Mouse (Mus musculus) yolk sac, embryonic 10.5 days (tissue): ENCODE measurements around the gene Gm21936.
"Not testable (repeated sequence)": the region's sequence is repeated elsewhere in the genome, so short reads cannot be mapped to it uniquely, and the experiment has no call there.

Experiments used
- DNase-seq: peaks from one replicate; pipeline ENCODE4 v3.0.0-alpha.2; 2017; ENCODE audit warnings: low spot score

The Gm21936 gene

GRCm38 (mm10) chr12:87795212-87795611, at the start of gene Gm21936:
TSS of gene Gm21936 (plus strand) at chr12:87795512.
- not testable (repeated sequence) for DNase-seq

GRCm38 (mm10) chr12:87775655-87776054, 19.7 kb upstream of the Gm21936 start, which contains the start of gene Gm21319:
TSS of gene Gm21319 (minus strand) at chr12:87775755.
- not testable (repeated sequence) for DNase-seq

GRCm38 (mm10) chr12:87797971-87798370, 2.7 kb downstream of the Gm21936 start:
- DNase-seq, result not testable (repeated sequence)

GRCm38 (mm10) chr12:87816277-87816676, 21.0 kb downstream of the Gm21936 start, which contains the start of gene BB287469:
TSS of gene BB287469 (plus strand) at chr12:87816577.
- not testable (repeated sequence) for DNase-seq

GRCm38 (mm10) chr12:87842239-87842638, 46.9 kb downstream of the Gm21936 start, which contains the start of gene Gm2001:
TSS of gene Gm2001 (minus strand) at chr12:87842339.
- DNase-seq, result not testable (repeated sequence)
